7 mouse cellular contexts compared by ENCODE assay signal in the genomic region with DNA sequence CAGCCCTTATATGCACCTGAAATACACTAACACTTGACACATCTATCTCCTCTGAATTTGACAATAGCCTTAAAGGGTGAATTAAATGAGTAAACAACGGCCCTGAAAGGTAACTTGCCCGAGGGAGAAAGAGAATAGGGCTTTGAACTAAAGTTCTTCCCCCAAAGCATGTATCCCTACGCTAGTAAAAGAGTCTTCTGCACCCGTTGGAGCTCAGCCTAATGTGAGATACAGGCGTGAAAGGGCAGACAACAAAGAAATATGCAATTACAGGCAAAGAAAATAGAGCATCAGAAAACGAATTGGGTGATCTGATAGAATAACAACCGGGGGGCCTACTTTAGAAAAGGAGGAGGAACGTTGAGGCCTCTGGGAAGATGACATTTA. TPM values are rescaled to one million over a fixed set of nuclear protein-coding genes. Genes with fewer than 3 reads are reported as not detected.
A peak's percentile ranks its signal among the peaks of the same experiment; 100 is the strongest.
DNase-seq lines count a peak whose midpoint lies in the region; ATAC-seq and TF ChIP-seq lines count a peak whose summit lies in the region.

No protein-coding gene starts in this region.

- ATAC-seq in liver, embryonic 11.5 days (replicated peaks; ENCODE audit: low FRiP score), result no peak

- H3K9me3 ChIP-seq in forebrain, embryonic 10.5 days, result no peaks in the 10 kb centered on the region
- H3K9me3 ChIP-seq in liver, embryonic 11.5 days (ENCODE audit: control insufficient read depth, low read length), result no peaks in the 10 kb centered on the region

- peak overlapping the region; percentile 89 for H3K27ac ChIP-seq in testis, adult 2 months (ENCODE audit: control insufficient read depth, insufficient read depth, low read depth, low read length)
- peak overlapping the region; percentile 92 for H3K27ac ChIP-seq in forebrain, embryonic 10.5 days
- H3K27ac ChIP-seq in liver, embryonic 11.5 days (ENCODE audit: low read depth, low read length), result peak overlapping the region; percentile 82; the same call in 1 of the 2 replicates

- 10% methylated on average over 8 of the region's 8 CpGs for WGBS in forebrain, embryonic 10.5 days
- WGBS in liver, embryonic 11.5 days, result 7% methylated on average over 8 of the region's 8 CpGs

- H3K9ac ChIP-seq in liver, embryonic 11.5 days (ENCODE audit: low read depth, low read length), result peak overlapping the region; percentile 87

- H3K4me2 ChIP-seq in liver, embryonic 11.5 days, result peak overlapping the region; percentile 81

- no peaks in the 10 kb centered on the region for H3K27me3 ChIP-seq in testis, adult 2 months (ENCODE audit: control insufficient read depth, insufficient read depth, low read length)
- no peaks in the 10 kb centered on the region for H3K27me3 ChIP-seq in forebrain, embryonic 10.5 days (ENCODE audit: poor library complexity, severe bottlenecking)
- no peaks in the 10 kb centered on the region for H3K27me3 ChIP-seq in liver, embryonic 11.5 days (replicated peaks; ENCODE audit: control insufficient read depth, insufficient read depth, low read length)

- no peaks in the 10 kb centered on the region for H3K36me3 ChIP-seq in testis, adult 2 months (ENCODE audit: control insufficient read depth, insufficient read depth, low read length)
- H3K36me3 ChIP-seq in forebrain, embryonic 10.5 days (replicated peaks), result peaks cover 21% of the 10 kb centered on the region
- no peaks in the 10 kb centered on the region; the same call in 1 of the 2 replicates for H3K36me3 ChIP-seq in liver, embryonic 11.5 days (ENCODE audit: control insufficient read depth, insufficient read depth, low read length)

- H3K4me3 ChIP-seq in testis, adult 2 months (ENCODE audit: control insufficient read depth, low read depth, low read length), result peak overlapping the region; percentile 96
- H3K4me3 ChIP-seq in forebrain, embryonic 10.5 days, result peak overlapping the region; percentile 80
- peak overlapping the region; percentile 85 for H3K4me3 ChIP-seq in liver, embryonic 11.5 days (ENCODE audit: low read depth, low read length)

- DNase-seq in testis, postnatal 14 days (ENCODE audit: low spot score), result no peak
- DNase-seq in forebrain, embryonic 10.5 days (ENCODE audit: extremely low spot score, low spot score), result no peak
- DNase-seq in liver, embryonic 11.5 days (ENCODE audit: low spot score), result no peak
- no peak for DNase-seq in yolk sac, embryonic 10.5 days (ENCODE audit: low spot score)
- no peak for DNase-seq in embryo, embryonic 9.5 days (ENCODE audit: extremely low spot score)
- no peak for DNase-seq in right cerebral cortex, postnatal 14 days

- H3K4me1 ChIP-seq in testis, adult 2 months (ENCODE audit: control insufficient read depth, insufficient read depth, low read length), result peaks cover 2% of the 10 kb centered on the region
- H3K4me1 ChIP-seq in forebrain, embryonic 10.5 days, result peaks cover 26% of the 10 kb centered on the region
- H3K4me1 ChIP-seq in liver, embryonic 11.5 days (replicated peaks; ENCODE audit: control insufficient read depth, insufficient read depth, low read length), result peaks cover 10% of the 10 kb centered on the region

- TF ChIP-seq CTCF in testis, adult 2 months (IDR thresholded peaks at IDR 0.05; ENCODE audit: control insufficient read depth, insufficient read depth, insufficient replicate concordance, low read depth, low read length), result no peak

- TF ChIP-seq POLR2A in testis, adult 2 months (IDR thresholded peaks at IDR 0.05; ENCODE audit: control insufficient read depth, low read depth, low read length), result no peak

RNA-seq across cellular contexts. Expression of gene Trpc4ap, which starts 0.9 kb away (rescaled TPM):
- polyA plus RNA-seq in testis, adult 2 months (2012; rRNA removed), result 82.2 and 91.7 TPM in 2 replicates
- polyA plus RNA-seq in forebrain, embryonic 10.5 days (2016; fragmentation: Nextera tagmentation; extraction: Ambion mirVana), result 116 and 126 TPM in 2 replicates
- 103 and 109 TPM in 2 replicates for polyA plus RNA-seq in liver, embryonic 11.5 days (2014; fragmentation: Nextera tagmentation; extraction: Ambion mirVana)

RNA-seq across cellular contexts. Expression of gene Edem2, which starts 37.9 kb away (rescaled TPM):
- polyA plus RNA-seq in testis, adult 2 months (2012; rRNA removed), result 28.4 and 29.4 TPM in 2 replicates
- polyA plus RNA-seq in forebrain, embryonic 10.5 days (2016; fragmentation: Nextera tagmentation; extraction: Ambion mirVana), result 30.5 and 30.9 TPM in 2 replicates
- 34.5 and 35.5 TPM in 2 replicates for polyA plus RNA-seq in liver, embryonic 11.5 days (2014; fragmentation: Nextera tagmentation; extraction: Ambion mirVana)

RNA-seq across cellular contexts. Expression of gene Gm17581, which starts 44.3 kb away (rescaled TPM):
- not detected in 2 replicates for polyA plus RNA-seq in testis, adult 2 months (2012; rRNA removed)
- not detected in 2 replicates for polyA plus RNA-seq in forebrain, embryonic 10.5 days (2016; fragmentation: Nextera tagmentation; extraction: Ambion mirVana)
- not detected in 2 replicates for polyA plus RNA-seq in liver, embryonic 11.5 days (2014; fragmentation: Nextera tagmentation; extraction: Ambion mirVana)

RNA-seq across cellular contexts. Expression of gene Procr, which starts 59.6 kb away (rescaled TPM):
- 0.22 and 0.30 TPM in 2 replicates for polyA plus RNA-seq in testis, adult 2 months (2012; rRNA removed)
- polyA plus RNA-seq in forebrain, embryonic 10.5 days (2016; fragmentation: Nextera tagmentation; extraction: Ambion mirVana), result 1.1 TPM in 2 replicates
- 2.6 TPM in 2 replicates for polyA plus RNA-seq in liver, embryonic 11.5 days (2014; fragmentation: Nextera tagmentation; extraction: Ambion mirVana)
